Mouse (Mus musculus) neural tube, embryonic 10.5 days (tissue): Measurements from ENCODE around the gene Dppa1.
"Not testable (repeated sequence)": the region's sequence is repeated elsewhere in the genome, so short reads cannot be mapped to it uniquely, and the experiment has no call there.

Experiments used
- DNase-seq: peaks from one replicate; pipeline ENCODE4 v3.0.0-alpha.2; 2017; ENCODE audit warnings: low spot score; ENCODE audit errors: extremely low spot score

Dppa1 gene

DNA sequence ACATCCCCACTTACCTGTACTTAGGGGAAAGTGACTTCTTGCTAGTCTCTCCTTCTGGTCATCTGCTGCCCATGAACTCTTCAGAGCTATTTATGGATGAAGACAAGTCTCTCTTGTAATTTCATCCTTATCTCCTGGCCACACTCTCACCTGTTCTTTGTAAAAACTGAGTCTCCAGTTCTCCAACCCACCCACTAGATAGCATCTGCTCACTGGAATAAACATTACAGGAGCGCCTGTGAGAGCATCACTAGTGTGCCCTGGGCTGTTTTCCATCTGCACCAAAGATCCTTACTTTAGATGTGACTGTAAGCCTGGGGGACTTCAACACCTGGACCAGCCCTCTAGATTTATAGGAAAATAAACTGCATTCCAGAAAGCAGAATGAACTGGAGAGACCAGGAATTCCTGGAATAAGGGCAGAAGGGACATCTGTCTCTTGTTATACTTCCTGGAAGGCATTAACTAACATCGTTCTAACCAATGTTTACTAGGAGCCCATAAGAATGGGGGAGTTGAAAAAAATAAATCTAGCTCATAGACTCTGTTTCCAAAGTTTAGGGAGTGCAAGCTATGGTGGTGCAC is at the start of gene Dppa1:
Gene Dppa1 (minus strand): TSS at position 51 of the 585 bp plus-strand sequence.
- DNase-seq = no peak

DNA sequence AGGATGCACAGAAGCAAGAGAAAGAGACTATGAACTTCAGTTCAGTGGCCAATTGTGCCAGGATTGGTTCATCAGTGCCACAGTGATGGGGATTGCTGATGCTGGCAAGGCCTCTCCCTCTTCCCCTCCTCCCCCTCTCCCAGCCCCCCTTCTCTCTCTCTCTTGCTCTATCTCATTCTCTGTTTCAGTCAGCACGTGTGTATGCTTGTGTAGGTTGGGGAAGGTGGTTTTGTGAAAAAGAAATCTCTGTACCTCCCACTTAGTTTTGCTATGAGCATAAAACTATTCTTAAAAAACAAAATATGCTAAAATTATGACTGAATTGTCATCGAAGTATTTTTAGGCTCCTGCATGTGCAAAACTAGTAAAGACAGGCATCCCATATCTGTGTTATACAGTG is 38.9 kb upstream of the Dppa1 start:
- DNase-seq = no peak

DNA sequence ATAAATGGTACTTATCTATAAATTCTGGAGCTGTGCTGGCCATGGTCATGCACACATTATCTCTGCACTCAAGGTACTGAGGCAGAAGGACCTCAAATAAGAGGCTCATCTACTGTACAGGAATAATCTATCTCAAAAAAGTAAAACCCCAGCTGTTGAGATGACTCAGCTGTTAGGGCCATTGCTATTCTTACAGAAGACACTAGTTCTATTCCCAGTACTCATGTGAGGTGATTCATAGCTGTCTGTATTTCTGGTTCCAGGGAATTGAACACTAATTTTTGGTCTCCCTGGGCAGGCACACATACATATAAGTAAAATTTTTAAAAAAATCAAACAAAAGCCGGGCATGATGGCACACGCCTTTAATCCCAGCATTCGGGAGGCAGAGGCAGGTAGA is 38.0 kb upstream of the Dppa1 start:
- DNase-seq = no peak

DNA sequence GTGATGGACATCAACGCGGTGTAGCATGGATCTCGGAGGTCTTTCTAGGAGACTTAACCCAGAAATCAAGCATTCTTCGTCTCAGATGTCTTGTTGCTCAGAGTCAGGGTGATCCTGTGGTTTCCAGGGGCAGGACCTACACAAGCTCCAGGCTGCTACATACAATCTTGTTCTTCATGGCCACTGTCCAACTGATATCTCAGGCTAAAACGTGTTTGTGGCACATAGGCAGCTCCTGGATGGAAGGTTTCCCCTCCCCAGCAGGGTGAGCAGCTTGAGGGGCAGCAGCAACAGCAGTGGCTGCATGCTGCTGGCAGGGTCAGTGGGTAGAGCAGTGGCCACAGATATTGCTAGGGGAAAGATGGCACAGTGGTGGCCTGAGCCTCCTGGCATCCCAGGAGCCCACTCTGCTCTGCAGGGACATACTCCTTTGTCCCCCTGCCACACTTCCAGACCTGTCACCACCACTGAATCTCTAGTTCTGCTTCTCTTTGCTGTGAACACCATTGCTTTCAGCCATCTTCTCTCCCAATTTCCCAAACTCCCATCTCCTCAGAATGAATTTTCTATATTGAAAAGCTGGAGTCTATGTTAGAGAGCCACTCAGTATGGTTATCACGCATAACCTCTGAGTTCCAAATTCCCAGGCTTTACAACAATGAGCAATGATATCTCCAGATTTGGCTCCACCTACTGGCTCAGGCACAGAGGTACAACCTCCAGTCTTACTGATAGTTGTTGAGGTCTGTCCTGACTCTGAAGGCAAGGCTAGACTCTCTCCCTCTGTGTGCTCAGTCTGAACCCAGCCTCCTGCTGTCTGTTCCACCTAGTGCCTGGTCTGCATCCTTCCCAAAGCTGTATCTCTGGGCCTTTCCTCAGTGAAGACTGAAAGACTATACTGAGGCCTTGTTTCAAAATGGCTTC is 36.8 kb upstream of the Dppa1 start:
- peak; percentile 28 for DNase-seq

DNA sequence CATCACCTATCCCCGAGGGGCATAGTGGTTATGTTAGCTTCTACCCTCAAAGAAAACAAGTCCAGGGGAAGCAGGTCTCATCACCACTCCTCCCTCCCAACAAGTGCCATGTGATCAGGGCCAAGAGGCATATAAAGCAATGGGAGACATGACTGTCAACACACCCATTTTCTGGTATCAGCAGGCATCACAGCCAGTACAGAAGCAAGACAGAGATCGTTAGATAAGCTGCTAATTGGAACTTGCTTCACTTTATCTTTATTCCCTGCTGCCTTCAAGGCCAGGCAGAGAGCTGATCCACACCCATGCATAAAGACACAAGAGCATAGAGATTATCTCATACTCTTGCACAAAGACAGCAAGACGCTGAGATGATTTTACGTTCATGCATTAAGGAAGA is 34.2 kb upstream of the Dppa1 start:
- no peak for DNase-seq

DNA sequence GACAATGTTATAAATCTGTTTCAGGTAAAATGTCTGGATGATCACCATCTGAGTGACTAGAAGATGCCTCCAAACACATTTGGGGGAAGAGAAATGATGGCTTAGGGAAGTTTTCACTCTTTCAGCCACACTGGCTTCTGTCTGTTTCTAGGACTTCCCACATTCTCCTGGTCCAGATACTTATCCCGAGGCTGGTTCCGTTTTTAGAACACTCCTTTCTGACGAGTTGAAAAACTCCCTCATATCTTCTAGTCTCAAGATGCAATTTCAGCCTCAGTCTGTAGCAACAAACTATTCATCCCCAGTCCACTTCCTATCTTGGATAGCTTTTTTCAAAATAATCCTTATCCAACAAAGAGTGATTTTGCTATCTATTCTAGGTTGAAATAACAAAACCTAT is 23.4 kb upstream of the Dppa1 start:
- no peak for DNase-seq

DNA sequence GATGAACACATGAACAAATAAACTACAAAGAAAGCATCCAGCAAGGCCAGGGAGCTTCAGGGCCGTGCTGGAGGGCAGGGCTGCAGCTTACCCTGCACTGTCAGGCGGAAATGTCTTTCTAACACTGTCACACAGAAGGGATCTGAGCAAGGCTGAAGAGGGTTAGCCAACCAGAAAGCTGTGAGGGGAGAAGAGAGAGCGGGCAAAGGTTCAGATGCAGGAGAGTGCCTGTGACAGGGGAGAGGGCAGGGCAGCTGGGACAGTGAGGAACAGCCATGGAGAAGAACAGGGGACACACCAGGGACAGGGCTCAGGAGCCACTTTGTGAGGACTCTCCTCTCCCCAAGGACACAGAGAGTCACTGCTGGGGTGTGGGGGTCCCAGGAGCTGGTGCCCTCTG is 20.6 kb upstream of the Dppa1 start:
- not testable (repeated sequence) for DNase-seq

DNA sequence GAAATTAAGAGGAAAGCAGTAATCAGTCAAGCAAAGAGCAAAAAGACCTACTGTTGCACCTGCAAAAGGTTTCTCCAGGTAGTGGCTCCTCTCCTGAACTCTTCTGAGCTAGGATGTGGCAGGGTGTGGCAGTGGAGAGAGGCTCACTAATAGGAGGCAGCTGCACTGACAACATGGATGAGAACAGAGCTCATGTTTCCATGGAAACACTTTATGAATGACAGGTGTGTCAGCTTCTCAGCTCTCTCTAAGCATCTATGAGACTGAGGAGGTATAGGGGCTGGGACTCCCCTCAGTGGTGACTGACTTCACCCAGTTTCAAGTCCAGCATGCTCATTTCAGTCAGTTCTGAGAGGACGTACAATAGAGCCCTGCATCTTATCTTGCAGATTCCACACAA is 15.8 kb upstream of the Dppa1 start:
- DNase-seq = no peak

DNA sequence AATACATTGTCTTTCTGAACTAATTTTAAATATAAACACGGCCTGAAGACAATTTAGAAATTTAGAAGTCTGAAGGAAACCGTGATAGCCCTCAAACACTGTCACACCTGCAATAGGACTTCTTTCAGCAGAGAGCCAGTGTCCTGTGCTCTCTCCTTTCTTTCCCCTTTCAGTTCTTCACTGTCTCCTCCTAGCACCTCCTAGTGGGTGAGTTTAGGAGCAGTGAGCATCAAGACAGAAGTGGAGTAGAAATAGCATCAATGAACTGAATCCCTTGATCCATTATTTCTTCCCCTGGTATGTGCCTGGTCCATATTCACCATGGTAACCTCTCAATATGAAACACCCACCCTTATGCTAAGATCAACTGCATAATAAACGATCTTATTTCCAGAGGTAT is 7.5 kb upstream of the Dppa1 start:
- DNase-seq = no peak

DNA sequence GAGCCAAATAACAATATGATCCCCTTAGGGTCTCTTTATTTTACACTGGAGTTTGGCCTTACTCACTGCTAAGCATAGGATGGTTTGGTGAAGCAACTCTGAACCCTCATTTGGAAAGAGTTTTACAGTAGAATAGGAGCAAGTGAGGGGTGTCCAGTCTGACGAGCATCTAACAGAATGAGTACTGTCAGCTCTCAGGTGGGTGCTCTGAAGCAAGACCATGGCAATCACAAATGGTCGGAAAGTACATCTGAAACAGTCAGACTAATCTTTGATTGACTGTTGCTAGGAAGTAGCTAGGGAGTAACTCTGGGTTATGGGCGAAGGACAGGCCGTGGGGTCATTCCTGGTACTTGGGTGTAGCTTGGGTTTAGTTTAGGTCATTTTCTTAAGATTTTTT is 6.5 kb upstream of the Dppa1 start:
- DNase-seq = not testable (repeated sequence)

DNA sequence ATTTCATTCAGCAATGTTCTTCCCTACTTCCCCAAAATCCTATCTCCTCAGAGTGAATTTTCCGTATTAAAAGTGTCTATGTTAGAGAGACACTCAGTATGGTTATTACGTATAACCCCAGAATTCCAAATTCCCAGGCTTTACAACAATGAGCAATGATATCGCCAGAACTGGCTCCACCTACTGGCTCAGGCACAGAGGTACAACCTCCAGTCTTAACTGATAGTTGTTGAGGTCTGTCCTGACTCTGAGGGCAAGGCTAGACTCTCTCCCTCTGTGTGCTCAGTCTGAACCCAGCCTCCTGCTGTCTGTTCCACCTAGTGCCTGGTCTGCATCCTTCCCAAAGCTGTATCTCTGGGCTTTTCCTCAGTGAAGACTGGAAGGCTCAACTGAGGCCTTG is 2.6 kb upstream of the Dppa1 start:
- DNase-seq = peak; percentile 15

DNA sequence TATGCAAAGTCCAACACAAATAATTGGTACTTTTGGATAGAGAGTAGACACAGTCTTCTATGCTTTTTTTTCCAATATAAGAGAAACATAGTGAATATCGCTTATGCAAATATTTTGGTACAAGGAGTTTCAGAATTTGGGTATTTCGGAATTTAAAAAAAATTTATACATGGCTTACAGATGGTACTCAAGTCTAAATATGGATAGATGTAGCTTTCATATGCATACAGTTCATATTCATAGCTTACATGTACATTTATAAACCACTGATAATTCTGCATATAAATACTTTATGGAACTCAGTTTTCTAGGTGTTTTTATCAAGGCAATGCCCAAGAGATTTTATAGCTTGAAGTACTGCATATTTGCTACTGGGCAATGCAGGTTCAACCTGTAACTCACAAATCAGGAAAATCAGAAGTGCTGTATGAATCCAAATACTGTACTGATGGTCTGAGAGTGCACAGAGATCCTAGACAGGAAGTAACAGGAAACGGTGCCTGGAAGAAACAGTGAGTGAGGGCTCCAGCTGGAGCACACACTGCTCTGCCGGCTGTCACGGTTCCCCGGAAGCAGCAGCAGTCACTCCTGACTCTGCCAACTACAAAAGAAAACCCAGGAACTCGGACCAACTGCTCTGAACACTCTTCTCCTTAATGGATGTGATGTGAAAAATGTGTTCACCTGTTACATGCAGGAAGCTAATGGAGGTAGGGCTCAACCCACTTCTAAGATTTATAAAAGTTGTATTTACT is 8.5 kb downstream of the Dppa1 start:
- DNase-seq = no peak

DNA sequence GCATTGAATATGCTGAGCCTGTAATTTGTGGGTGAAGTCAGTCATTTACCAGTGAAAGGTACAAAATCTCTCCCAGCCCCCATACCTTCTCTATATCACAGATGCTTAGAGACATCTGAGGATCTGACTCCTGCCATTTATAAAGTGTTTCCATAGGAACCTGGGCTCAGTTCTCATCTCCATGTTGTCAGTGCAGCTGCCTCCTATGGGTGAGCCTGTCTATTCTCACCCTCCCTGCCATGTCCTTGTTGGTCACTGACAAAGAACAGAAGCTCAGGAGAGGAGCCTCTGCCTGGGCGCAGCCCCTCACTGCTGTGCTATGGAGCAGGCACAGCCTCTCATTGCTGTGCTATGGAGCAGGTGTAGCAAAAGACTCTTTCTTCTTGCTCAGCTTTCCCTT is 9.1 kb downstream of the Dppa1 start:
- no peak for DNase-seq

DNA sequence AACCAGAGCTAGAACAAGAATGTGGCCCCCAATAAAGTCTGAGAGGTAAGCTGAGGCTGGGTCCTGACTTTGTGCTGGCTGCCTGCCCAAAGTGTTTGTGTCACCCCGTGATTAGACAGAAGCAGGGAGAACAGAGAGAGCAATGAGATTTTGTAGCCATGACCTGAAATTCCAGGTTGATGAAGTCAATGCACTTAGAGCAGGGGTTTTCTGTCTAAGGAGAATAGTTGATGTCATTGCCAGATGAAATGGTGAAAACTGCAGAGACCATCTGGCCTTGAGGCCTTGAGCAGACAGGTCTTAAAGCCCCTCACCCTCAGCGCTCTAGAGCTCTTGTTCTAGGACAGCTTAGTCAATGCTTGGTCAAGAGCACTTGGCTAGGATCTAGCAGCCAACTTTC is 36.6 kb downstream of the Dppa1 start:
- DNase-seq = no peak

DNA sequence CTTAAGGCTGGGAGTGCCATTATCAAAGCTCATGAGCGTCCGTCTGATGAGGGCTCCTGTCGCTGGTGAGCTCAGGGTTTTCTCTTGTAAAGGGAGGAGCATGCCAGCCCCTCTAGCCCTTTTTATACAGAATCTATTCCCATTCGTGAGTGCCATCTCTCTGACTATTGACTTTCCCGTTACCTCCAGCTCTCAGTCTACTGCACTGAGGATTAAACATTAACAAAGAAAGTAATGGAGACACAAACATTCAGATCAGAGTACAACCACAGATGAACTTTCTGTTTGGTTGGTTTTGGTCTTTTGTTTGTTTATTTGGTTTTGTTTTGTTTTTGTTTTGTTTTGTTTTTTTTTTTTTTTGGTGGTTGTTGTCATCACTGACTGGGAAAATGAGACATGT is 46.3 kb downstream of the Dppa1 start:
- no peak for DNase-seq

DNA sequence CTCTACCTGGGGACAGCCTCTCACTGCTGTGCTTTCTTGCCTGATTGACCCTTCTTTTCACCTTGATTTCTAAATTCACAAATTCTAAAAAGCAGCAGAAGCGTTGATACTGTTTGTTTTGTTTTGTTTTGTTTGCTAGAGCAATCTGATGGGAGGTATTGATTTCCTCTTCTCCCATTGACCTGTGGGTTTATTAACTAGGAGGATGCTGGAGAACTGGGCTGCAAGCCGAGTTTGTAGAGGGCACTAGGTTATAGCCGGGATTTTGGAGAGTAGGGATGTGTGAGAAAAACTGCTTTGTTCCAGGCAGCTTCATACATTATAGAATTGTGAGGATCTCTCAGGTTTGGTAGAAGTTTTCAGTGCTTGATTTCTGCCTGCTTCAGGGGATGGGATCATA is 48.6 kb downstream of the Dppa1 start:
- DNase-seq = no peak

DNA sequence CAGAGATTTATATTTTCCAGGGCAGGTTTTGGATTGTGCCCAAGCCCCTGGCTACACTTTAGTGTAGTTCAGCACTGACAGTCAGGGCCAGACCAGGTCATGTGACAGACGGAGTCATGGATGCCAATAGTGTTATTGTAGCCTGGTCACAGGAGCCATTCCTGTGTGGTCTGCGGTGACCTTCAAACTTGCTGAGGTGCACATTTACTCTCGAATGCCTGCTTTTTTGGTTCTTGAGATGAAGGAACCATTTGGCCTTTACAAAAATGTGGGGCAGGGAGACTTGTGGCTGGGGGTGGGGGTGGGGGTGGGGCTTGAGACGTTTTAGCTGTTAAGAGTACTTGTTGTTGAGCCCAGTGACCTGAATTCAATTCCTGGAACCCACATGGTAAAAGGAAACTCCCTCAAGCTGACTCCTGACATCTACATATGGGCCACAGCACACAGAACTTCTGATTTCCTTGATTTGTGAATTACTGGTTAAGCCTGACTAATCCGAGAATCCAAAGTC is 50.2 kb downstream of the Dppa1 start:
- DNase-seq = no peak

DNA sequence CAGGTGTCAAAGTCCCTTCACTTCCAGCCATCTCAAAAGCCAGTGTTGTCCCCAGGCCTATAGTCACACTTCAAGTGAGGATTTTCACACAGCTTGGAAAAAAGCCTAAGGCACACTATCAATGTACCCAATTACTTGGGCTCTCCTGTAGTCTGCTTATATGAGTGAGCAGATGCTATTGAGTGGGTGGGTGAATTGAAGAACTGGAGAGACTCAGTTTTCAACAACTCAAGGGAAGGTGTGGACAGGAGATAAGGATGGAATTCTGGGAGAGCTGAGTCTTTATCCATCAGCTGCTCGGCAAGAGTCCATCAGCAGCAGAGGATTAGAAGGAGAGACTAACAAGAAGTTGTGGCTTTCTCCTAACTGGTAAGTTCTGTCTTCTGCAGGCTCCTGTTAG is 57.7 kb downstream of the Dppa1 start, which contains the start of gene BC053393:
Gene BC053393 (plus strand): TSS at position 210 of the 400 bp plus-strand sequence.
- no peak for DNase-seq

DNA sequence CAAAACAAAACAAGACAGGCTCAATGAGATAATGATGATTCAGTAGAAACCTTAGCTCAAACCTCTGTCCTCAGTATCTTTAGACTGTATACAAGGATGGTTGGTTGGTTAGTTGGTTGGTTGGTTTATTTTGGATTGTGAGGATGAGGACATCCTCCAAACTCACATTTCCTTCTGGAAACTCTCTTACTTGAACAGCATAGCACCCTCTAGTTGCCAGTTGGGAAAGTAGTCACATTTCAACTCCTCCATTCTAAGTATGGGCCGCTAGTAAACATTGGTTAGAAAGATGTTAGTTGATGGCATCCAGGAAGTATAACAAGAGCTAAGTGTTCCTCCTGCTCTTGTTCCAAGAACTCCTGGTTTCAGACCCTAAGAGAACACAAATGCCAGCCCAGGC is 60.0 kb downstream of the Dppa1 start:
- no peak for DNase-seq

DNA sequence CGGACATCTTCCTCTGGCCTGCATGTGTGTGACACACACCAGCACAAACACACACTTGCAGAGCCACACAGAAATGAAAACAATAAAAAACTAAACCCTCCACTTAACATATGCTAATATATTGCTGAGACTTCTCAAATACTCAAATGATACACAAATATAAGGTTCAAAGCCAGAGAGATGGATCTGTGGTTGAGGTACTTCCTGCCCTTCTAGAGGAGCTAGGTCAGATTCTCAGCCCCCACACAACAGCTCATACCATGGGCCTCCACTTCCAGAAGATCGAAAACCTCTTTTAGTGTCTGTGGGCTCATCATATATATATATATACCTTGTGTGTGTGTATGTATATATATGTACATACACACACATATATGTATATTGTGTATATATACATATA is 63.1 kb downstream of the Dppa1 start:
- no peak for DNase-seq

DNA sequence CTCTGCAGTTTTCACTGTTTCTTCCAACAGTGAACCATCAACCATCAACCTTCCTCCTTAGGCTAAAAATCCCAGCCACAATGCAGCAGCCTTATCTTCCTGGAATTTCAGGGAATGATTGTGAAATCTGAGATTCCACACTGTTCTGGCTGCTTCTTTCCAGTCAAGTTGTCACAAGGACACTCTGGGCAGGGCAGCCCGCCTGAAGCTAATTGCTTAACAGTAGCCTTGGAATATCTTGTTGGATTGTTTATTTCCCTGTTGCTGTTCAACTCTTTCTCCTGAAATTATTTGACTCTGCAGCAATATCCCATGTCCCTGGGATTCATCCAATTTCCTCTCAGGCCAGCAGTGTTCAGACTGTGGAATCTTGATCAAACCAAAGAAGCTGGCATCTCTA is 64.4 kb downstream of the Dppa1 start:
- no peak for DNase-seq

DNA sequence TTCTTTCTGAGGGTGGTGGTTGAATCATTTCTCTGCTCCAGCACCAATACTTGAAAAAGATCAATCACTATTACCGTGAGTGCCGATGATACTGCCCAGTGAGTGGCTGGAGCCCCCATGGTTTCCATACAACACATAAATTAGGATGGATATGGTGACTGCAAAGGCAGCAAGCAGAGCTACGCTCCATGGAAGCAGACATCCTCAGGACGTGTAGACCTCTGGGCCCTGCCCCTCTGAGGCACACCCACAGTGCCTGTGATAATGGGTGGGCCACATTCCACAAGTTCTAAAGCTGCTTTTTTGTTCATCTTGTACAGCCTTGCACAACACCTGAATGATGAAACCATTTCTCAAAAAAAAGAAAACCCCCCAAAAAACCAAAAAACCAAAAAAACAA is 68.0 kb downstream of the Dppa1 start:
- DNase-seq = no peak
